Mouse (Mus musculus) Patski (cell line): ENCODE measurements around the gene Gadl1. TPM values are rescaled to one million over a fixed set of nuclear protein-coding genes. Genes with fewer than 3 reads are reported as not detected.

ENCODE experiments used
- ATAC-seq: fragments of 100-300 bp; one replicate; pipeline ENCODE4 v1.8.0; 2021
- CTCF ChIA-PET: fragments of 350-600 bp; sonication (Branson Sonifier 250); formaldehyde crosslinking; loops from one replicate; lab custom pipeline; 2022; ENCODE audit warnings: inconsistent platforms; lab: Charles Lee
- POLR2A ChIA-PET: fragments of 350-600 bp; sonication (Branson Sonifier 250); formaldehyde crosslinking; loops from one replicate; lab custom pipeline; 2022; ENCODE audit warnings: antibody characterized with exemption, inconsistent platforms; lab: Charles Lee
- DNase-seq: peaks from one replicate; pipeline ENCODE4 v3.0.0-alpha.2; 2011; ENCODE audit warnings: low read depth, low spot score
- H3K27me3 ChIP-seq: fragments of 371-371 bp; one replicate; pipeline ENCODE4 v1.5.1; 2021
- CTCF ChIP-seq: fragments of 100-300 bp; IDR thresholded peaks from one replicate; pipeline ENCODE4 v1.5.1; 2021
- in situ Hi-C: fragments of 300-500 bp; cut with MboI; formaldehyde crosslinking; loops from 3 replicates; pipeline ENCODE4 v1.11.1; 2018; ENCODE audit warnings: low pct_unique_long_range_greater_than_20kb, mixed read lengths
- polyA plus RNA-seq: library from polyadenylated mRNA; unstranded; gene quantifications from one replicate; pipeline ENCODE4 v1.2.3, GENCODE M21; 2021

Gadl1 gene
- polyA plus RNA-seq, 1 experiment from 2014 or later: 0.05 TPM

GRCm38 (mm10) chr9:115936350-115936749 lies 27.1 kb downstream of the Gadl1 start:
- no peak for TF ChIP-seq CTCF
- in situ Hi-C loops: no loop called here
- CTCF ChIA-PET: no interaction called here
- DNase-seq (no peak), ATAC-seq (no peak)
- POLR2A ChIA-PET: no interaction called here
- H3K27me3 ChIP-seq: no peaks in the 10 kb centered on the region

GRCm38 (mm10) chr9:115937915-115938314 lies 28.7 kb downstream of the Gadl1 start:
- POLR2A ChIA-PET: interaction anchor here (0.7 kb wide), 1 partner anchor 1198 kb away, joined by 4 read pairs; no protein-coding TSS in a partner anchor
- CTCF ChIA-PET: no interaction called here

GRCm38 (mm10) chr9:115939420-115939819 lies 30.2 kb downstream of the Gadl1 start:
- in situ Hi-C loops: no loop called here
- ChIA-PET POLR2A (interaction anchor here (0.5 kb wide), 1 partner anchor 11 kb away, joined by 4 read pairs; no protein-coding TSS in a partner anchor), CTCF (no interaction called here)
- peak; percentile 53 for ATAC-seq
- no peaks in the 10 kb centered on the region for H3K27me3 ChIP-seq
- DNase-seq: peak; percentile 60
- TF ChIP-seq CTCF: no peak

More at GRCm38 (mm10) chr9:115937915-115938314, 28.7 kb downstream of the Gadl1 start:
- H3K27me3 ChIP-seq: no peaks in the 10 kb centered on the region
- in situ Hi-C loops: no loop called here
- TF ChIP-seq CTCF: peak; percentile 36
- DNase-seq (no peak), ATAC-seq (no peak)

GRCm38 (mm10) chr9:115941171-115941570 lies 31.9 kb downstream of the Gadl1 start:
- ChIA-PET CTCF (no interaction called here), POLR2A (no interaction called here)
- in situ Hi-C loops: no loop called here
- no peak for TF ChIP-seq CTCF
- no peak for DNase-seq
- no peaks in the 10 kb centered on the region for H3K27me3 ChIP-seq
- no peak for ATAC-seq

GRCm38 (mm10) chr9:115942486-115942885 lies 33.2 kb downstream of the Gadl1 start:
- DNase-seq: no peak
- ATAC-seq: no peak
- in situ Hi-C loops: no loop called here
- no peak for TF ChIP-seq CTCF
- ChIA-PET CTCF (no interaction called here), POLR2A (no interaction called here)
- H3K27me3 ChIP-seq: no peaks in the 10 kb centered on the region

GRCm38 (mm10) chr9:115942989-115943388 lies 33.7 kb downstream of the Gadl1 start:
- CTCF ChIA-PET: no interaction called here
- no peak for DNase-seq
- in situ Hi-C loops: no loop called here

GRCm38 (mm10) chr9:115943577-115944320 lies 34.5 kb downstream of the Gadl1 start:
- no peak for TF ChIP-seq CTCF
- ChIA-PET POLR2A (no interaction called here), CTCF (no interaction called here)
- DNase-seq: no peak
- no peak for ATAC-seq
- in situ Hi-C loops: no loop called here
- no peaks in the 10 kb centered on the region for H3K27me3 ChIP-seq

More at GRCm38 (mm10) chr9:115942989-115943388, 33.7 kb downstream of the Gadl1 start:
- no peaks in the 10 kb centered on the region for H3K27me3 ChIP-seq
- POLR2A ChIA-PET: no interaction called here
- no peak for ATAC-seq
- no peak for TF ChIP-seq CTCF

- no peaks in the 10 kb centered on the region for H3K27me3 ChIP-seq
- DNase-seq (no peak), ATAC-seq (no peak)
- in situ Hi-C loops: no loop called here
- POLR2A ChIA-PET: no interaction called here
- CTCF ChIA-PET: no interaction called here
- no peak for TF ChIP-seq CTCF
Observed at GRCm38 (mm10) chr9:115965056-115965455, 55.8 kb downstream of the Gadl1 start.

- CTCF ChIA-PET: no interaction called here
- POLR2A ChIA-PET: no interaction called here
- no peaks in the 10 kb centered on the region for H3K27me3 ChIP-seq
- ATAC-seq: no peak
- TF ChIP-seq CTCF: no peak
- no peak for DNase-seq
- in situ Hi-C loops: no loop called here
Observed at GRCm38 (mm10) chr9:115966116-115966515, 56.9 kb downstream of the Gadl1 start.

- TF ChIP-seq CTCF: no peak
- ATAC-seq (peak; percentile 8), DNase-seq (no peak)
- in situ Hi-C loops: no loop called here
- CTCF ChIA-PET: no interaction called here
- no peaks in the 10 kb centered on the region for H3K27me3 ChIP-seq
- POLR2A ChIA-PET: no interaction called here
Observed at GRCm38 (mm10) chr9:115966746-115967145, 57.5 kb downstream of the Gadl1 start.

- CTCF ChIA-PET: no interaction called here
Observed at GRCm38 (mm10) chr9:115967638-115968037, 58.4 kb downstream of the Gadl1 start.

More at GRCm38 (mm10) chr9:115967638-115968037, 58.4 kb downstream of the Gadl1 start:
- in situ Hi-C loops: no loop called here
- DNase-seq: no peak
- POLR2A ChIA-PET: no interaction called here
- ATAC-seq: no peak
- no peak for TF ChIP-seq CTCF
- no peaks in the 10 kb centered on the region for H3K27me3 ChIP-seq
